Mouse (Mus musculus) heart, adult 18-20 months (tissue): ENCODE measurements around the gene Olfr243. TPM values are rescaled to one million over a fixed set of nuclear protein-coding genes. Genes with fewer than 3 reads are reported as not detected.
A peak's percentile ranks its signal among the peaks of the same experiment; 100 is the strongest.
"Not testable (repeated sequence)": the region's sequence is repeated elsewhere in the genome, so short reads cannot be mapped to it uniquely, and the experiment has no call there.

ENCODE experiments used
- DNase-seq, 2 experiments: peaks; one replicate each; pipeline ENCODE4 v3.0.0; 2021 to 2022; ENCODE audit warnings: mixed read lengths in 1 of 2
- long read RNA-seq, 2 experiments: library from polyadenylated mRNA; stranded (forward); transcript quantifications; one replicate each; pipeline ENCODE4 v2.0.0; 2021
- total RNA-seq, 2 experiments: library from RNA; stranded (reverse); gene quantifications; 2 replicates each; pipeline ENCODE4 v1.2.3; 2021

Gene Olfr243
- total RNA-seq: not detected
- long read RNA-seq, experiment 1: 0 reads
- long read RNA-seq, experiment 2: 0 reads

DNA sequence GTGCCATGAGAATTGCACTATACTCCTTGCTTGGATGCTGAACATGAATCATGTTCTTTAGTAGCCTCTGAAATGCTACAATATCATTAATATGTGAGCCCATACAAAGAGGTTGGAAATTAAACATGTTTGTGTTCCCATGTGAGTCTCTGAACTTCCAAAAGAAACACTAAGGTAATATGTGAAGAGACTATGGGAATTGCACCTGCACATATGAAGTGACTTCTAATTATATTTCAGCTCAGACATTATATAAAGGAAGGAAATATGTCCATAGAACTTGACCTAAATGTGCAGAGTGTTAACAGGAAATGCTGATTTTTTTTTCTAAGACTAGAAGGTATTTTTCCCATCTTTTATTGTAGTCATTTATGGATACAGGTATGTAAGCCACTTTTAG lies at the start of gene Olfr243:
Gene Olfr243, plus strand, starts transcription at position 301 of the 400 bp plus-strand sequence.
- DNase-seq: no peak

DNA sequence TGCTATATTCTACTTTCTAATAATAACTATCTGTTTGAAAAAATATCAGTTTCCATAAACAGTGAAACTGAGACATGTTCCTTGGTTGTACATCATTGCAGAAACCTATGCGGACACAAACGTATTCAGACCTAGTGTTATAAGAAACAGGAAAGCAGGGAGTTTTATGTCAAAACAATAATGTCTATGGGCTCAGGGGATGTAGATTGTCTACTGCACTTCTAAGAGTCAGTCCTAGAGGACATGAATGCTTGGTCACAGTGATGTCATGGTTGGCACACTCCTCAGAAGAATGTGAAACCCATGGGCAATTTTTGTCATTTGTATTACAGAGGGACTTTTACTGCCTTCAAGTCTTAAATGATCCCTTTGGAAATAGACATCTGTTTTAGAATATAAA lies 43.4 kb upstream of the Olfr243 start, which contains the start of gene Olfr624:
Gene Olfr624, minus strand, starts transcription at position 101 of the 400 bp plus-strand sequence.
- DNase-seq: no peak

GRCm38 (mm10) chr7:103682420-103682819 lies 32.1 kb upstream of the Olfr243 start, which contains the start of gene Olfr625-ps1:
Olfr625-ps1 (plus strand) TSS chr7:103682720.
- no peak for DNase-seq

DNA sequence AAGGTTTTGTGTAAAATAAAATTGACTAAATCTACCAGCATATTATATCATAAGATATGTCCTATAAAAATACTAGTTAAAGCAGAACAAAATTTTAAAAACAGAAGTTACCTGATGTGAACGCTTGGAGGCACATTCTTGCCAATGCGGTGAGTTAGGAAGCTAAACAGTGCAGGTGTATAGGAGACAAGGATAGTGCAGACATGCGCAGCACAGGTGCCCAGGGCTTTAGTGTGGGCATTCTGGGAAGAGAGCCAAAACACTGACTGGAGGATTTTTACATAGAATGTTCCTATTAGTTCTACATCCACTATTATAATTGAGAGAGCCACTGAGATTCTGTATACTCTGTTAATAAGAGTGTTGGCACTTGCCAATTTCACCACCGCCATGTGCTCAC lies 15.0 kb upstream of the Olfr243 start:
- DNase-seq: no peak

GRCm38 (mm10) chr7:103712024-103712423 lies 2.4 kb upstream of the Olfr243 start:
- DNase-seq: peak in 1 of 2 experiments; percentile 7

DNA sequence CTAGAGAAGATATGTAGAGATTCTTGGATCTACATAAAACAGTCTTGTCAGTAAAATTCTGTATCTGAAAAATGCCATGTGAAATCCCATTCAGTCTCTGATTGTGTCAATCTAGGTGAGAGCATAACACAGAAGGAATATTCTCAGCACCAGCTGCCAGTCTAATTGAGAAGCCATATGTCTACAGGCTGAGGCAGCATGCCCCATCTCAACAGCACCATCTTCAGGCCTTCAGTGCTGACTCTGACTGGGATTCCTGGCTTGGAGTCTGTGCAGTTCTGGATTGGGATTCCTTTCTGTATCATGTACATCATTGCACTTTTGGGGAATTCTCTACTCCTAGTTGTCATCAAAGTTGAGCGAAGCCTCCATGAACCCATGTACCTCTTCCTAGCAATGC lies 1.9 kb downstream of the Olfr243 start:
- not testable (repeated sequence) for DNase-seq

DNA sequence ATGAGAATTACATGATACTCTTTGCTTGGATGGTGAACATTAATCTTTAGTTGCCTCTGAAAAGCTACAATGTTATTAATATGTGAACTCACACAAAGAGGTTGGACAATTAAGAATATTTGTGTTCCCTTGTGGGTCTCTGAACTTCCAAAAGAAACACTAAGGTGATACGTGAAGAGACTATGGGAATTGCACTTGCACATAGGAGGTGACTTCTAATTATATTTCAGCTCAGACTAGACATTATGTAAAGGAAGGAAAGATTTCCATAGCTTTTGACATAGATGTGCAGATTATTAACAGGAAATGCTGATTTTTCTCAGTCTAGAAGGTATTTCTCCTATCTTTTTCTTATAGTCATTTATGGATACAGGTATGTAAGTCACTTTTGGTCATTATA lies 15.6 kb downstream of the Olfr243 start, which contains the start of gene Olfr628:
Gene Olfr628, plus strand, starts transcription at position 301 of the 400 bp plus-strand sequence.
- DNase-seq: no peak

DNA sequence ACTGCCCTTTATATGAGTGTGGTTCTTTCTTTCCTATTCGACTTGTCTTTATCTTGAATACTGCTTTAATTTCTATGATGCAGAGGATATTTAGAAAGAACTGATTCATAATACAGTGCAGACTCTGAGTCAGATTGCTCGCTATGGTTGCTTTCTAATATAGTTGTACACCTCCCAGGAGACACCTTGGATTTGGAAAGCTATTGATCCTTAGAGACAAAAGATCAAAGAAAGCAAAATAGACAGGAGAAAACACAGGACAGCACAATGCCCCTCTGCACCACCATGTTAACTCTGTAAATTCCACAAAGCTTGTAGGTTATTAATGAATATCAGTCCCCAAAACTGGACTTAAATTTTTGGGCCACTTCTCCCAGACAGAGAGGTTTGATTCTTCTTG lies 30.4 kb downstream of the Olfr243 start, which contains the start of gene Olfr629:
Gene Olfr629, minus strand, starts transcription at position 101 of the 400 bp plus-strand sequence.
- no peak for DNase-seq

GRCm38 (mm10) chr7:103757233-103757632 lies 42.8 kb downstream of the Olfr243 start, which contains the start of gene Olfr630:
Olfr630 (minus strand) TSS chr7:103757333.
- DNase-seq: no peak

DNA sequence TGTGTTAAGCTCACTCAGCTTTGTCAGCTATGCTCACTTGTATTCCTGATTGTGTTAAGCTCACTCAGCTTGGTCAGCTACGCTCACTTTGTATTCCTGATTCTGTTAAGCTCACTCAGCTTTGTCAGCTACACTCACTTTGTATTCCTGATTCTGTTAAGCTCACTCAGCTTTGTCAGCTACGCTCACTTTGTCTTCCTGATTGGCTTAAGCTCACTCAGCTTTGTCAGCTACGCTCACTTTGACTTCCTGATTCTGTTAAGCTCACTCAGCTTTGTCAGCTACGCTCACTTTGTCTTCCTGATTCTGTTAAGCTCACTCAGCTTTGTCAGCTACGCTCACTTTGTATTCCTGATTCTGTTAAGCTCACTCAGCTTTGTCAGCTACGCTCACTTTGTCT lies 47.7 kb downstream of the Olfr243 start:
- not testable (repeated sequence) for DNase-seq

- DNase-seq: not testable (repeated sequence)
Observed at GRCm38 (mm10) chr7:103767687-103768086, 53.2 kb downstream of the Olfr243 start.

Other genes with a start within 250 kb of the Olfr243 start
- not detected for gene Olfr608, start 244.8 kb upstream of the Olfr243 start, total RNA-seq
- not detected for gene Olfr609, start 216.6 kb upstream of the Olfr243 start, total RNA-seq
- not detected for gene Olfr610, start 202.5 kb upstream of the Olfr243 start, total RNA-seq
- not detected for gene Olfr611, start 193.8 kb upstream of the Olfr243 start, total RNA-seq
- gene Olfr612, start 172.0 kb upstream of the Olfr243 start, total RNA-seq: not detected
- not detected for gene Olfr613, start 166.6 kb upstream of the Olfr243 start, total RNA-seq
- not detected for gene Olfr615, start 158.6 kb upstream of the Olfr243 start, total RNA-seq
- not detected for gene Olfr616, start 145.5 kb upstream of the Olfr243 start, total RNA-seq
- gene Olfr617, start 141.6 kb upstream of the Olfr243 start, total RNA-seq: not detected
- gene Olfr618, start 124.6 kb upstream of the Olfr243 start, total RNA-seq: not detected
- gene Olfr619, start 114.1 kb upstream of the Olfr243 start, total RNA-seq: not detected
- gene Olfr620, start 102.1 kb upstream of the Olfr243 start, total RNA-seq: not detected
- not detected for gene Olfr622, start 72.0 kb upstream of the Olfr243 start, total RNA-seq
- not detected for gene Olfr623, start 51.0 kb upstream of the Olfr243 start, total RNA-seq
- gene Olfr624, start 43.5 kb upstream of the Olfr243 start, total RNA-seq: not detected
- not detected for gene Olfr625-ps1, start 32.0 kb upstream of the Olfr243 start, total RNA-seq
- not detected for gene Olfr628, start 15.7 kb downstream of the Olfr243 start, total RNA-seq
- not detected for gene Olfr629, start 30.3 kb downstream of the Olfr243 start, total RNA-seq
- gene Olfr630, start 42.7 kb downstream of the Olfr243 start, total RNA-seq: not detected
- gene Olfr69, start 56.9 kb downstream of the Olfr243 start, total RNA-seq: not detected
- gene Olfr68, start 65.0 kb downstream of the Olfr243 start, total RNA-seq: not detected
- not detected for gene Olfr67, start 77.2 kb downstream of the Olfr243 start, total RNA-seq
- 1,000 to 10,000 TPM; 1,004 to 1,120 TPM for gene Hbb-bt, start 99.3 kb downstream of the Olfr243 start, total RNA-seq
- over 10,000 TPM; 10,167 to 10,648 TPM for gene Hbb-bs, start 113.4 kb downstream of the Olfr243 start, total RNA-seq
- gene Hbb-bh2, start 125.8 kb downstream of the Olfr243 start, total RNA-seq: not detected
- not detected for gene Hbb-bh1, start 128.5 kb downstream of the Olfr243 start, total RNA-seq
- gene Hbb-y, start 138.5 kb downstream of the Olfr243 start, total RNA-seq: not detected
- not detected for gene Olfr66, start 171.6 kb downstream of the Olfr243 start, total RNA-seq
- not detected for gene Olfr64, start 179.8 kb downstream of the Olfr243 start, total RNA-seq
- not detected for gene Olfr65, start 188.8 kb downstream of the Olfr243 start, total RNA-seq
- gene Olfr631, start 214.2 kb downstream of the Olfr243 start, total RNA-seq: not detected
- gene Olfr632, start 219.7 kb downstream of the Olfr243 start, total RNA-seq: not detected
- gene Olfr633, start 229.8 kb downstream of the Olfr243 start, total RNA-seq: not detected